Mouse (Mus musculus) lung, postnatal 0 days (tissue): Measurements from ENCODE around the gene Camk2n1. TPM values are rescaled to one million over a fixed set of nuclear protein-coding genes. Genes with fewer than 3 reads are reported as not detected.

Experiments
- ATAC-seq: fragments of 200-750 bp; cut with Nextera tagmentation; 2 replicates; pipeline ENCODE4 v1.8.0; 2017; ENCODE audit warnings: moderate library complexity
- DNase-seq: peaks from one replicate; pipeline ENCODE4 v3.0.0-alpha.2; 2016; ENCODE audit warnings: low spot score
- H3K27ac ChIP-seq: fragments of 300-500 bp; sonication (generic); 2 replicates; pipeline ENCODE4 v1.5.1; 2014; ENCODE audit warnings: antibody characterized with exemption, mild to moderate bottlenecking, low read length, mixed read lengths
- H3K27me3 ChIP-seq: fragments of 300-500 bp; sonication (generic); replicated peaks from 2 replicates; pipeline ENCODE4 v1.6.1; 2014; ENCODE audit warnings: low read length, mixed read lengths; ENCODE audit not compliant: insufficient read depth
- H3K36me3 ChIP-seq: fragments of 300-500 bp; sonication (generic); 2 replicates; pipeline ENCODE4 v1.6.1; 2014; ENCODE audit warnings: low read length, mixed read lengths; ENCODE audit not compliant: insufficient read depth
- H3K4me1 ChIP-seq: fragments of 300-500 bp; sonication (generic); 2 replicates; pipeline ENCODE4 v1.6.1; 2014; ENCODE audit warnings: antibody characterized with exemption, low read depth, low read length, mixed read lengths; ENCODE audit not compliant: insufficient read depth
- H3K4me2 ChIP-seq: fragments of 300-500 bp; sonication (generic); replicated peaks from 2 replicates; pipeline ENCODE4 v1.6.1; 2014; ENCODE audit warnings: low read depth, mild to moderate bottlenecking, low read length, moderate library complexity, mixed read lengths
- H3K4me3 ChIP-seq: fragments of 300-500 bp; sonication (generic); 2 replicates; pipeline ENCODE4 v1.5.1; 2014; ENCODE audit warnings: low read depth, low read length
- H3K9ac ChIP-seq: fragments of 300-500 bp; sonication (generic); replicated peaks from 2 replicates; pipeline ENCODE4 v1.6.1; 2014; ENCODE audit warnings: low read depth, mild to moderate bottlenecking
- H3K9me3 ChIP-seq: fragments of 300-500 bp; sonication (generic); 2 replicates; pipeline ENCODE4 v1.6.1; 2016; ENCODE audit warnings: low read length, mixed read lengths
- CTCF ChIP-seq: IDR thresholded peaks from 2 replicates; pipeline ENCODE4 v1.5.1; 2016; ENCODE audit warnings: antibody characterized with exemption, mild to moderate bottlenecking
- EP300 ChIP-seq: IDR thresholded peaks from 2 replicates; pipeline ENCODE4 v1.6.1; 2016; ENCODE audit warnings: antibody characterized with exemption, mild to moderate bottlenecking, control low read depth
- WGBS: fragments of 180-500 bp; shearing (Covaris S2); extraction: QIAGEN DNeasy Blood & Tissue Kit; methylation state at CpG from one replicate; pipeline ENCODE4 v1.1.7; 2014; 5-methylcytosine and 5-hydroxymethylcytosine counted together
- polyA plus RNA-seq: library from polyadenylated mRNA; unstranded; fragments of >200 nt; fragmentation: Nextera tagmentation; extraction: Ambion mirVana; gene quantifications from 2 replicates; pipeline ENCODE4 v1.2.1, GENCODE M21; 2015

Camk2n1 gene
- polyA plus RNA-seq: 10.9 and 12.7 TPM in 2 replicates

GRCm38 (mm10) chr4:138453753-138454570 lies at the start of gene Camk2n1:
Gene Camk2n1, plus strand, starts transcription at chr4:138454314.
- peak within 1 kb of the TSS; percentile 91 for H3K27ac ChIP-seq
- H3K36me3 ChIP-seq: no peaks in the 10 kb centered on the region
- ATAC-seq: peak; percentile 91
- no peaks in the 10 kb centered on the region; the same call in 1 of the 2 replicates for H3K27me3 ChIP-seq
- peak; percentile 94 for DNase-seq
- H3K9ac ChIP-seq: peak within 1 kb of the TSS; percentile 76
- TF ChIP-seq EP300 (peak; percentile 61), CTCF (no peak)
- H3K4me3 ChIP-seq: peak within 1 kb of the TSS; percentile 84
- no peaks in the 10 kb centered on the region for H3K9me3 ChIP-seq
- H3K4me2 ChIP-seq: peak within 1 kb of the TSS; percentile 87
- H3K4me1 ChIP-seq: peaks cover 9% of the 10 kb centered on the region
- 1% methylated on average over 26 of the region's 64 CpGs for WGBS

DNA sequence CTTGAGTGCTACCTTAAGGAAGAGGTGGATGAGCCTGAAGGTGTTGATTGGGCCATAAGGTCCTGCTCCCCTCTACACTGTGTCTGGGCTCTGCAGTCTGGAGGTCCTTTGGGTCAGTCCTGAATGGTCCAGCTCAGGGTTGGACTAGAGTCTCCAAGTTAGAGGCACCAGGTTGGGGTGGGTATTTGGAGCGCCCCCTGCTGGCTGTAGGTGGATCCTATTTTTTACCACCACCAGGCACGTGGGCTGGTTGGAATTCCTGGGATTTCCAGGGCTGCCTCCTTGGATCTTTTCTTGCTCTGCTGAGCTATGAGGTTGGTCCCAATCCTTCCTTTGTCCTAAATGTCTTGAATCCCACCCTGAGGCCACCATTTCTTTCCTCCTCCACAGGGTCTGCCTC lies 49.3 kb upstream of the Camk2n1 start:
- H3K27ac ChIP-seq: no peak overlapping the region
- no peaks in the 10 kb centered on the region for H3K4me1 ChIP-seq
- H3K4me2 ChIP-seq: no peak overlapping the region
- TF ChIP-seq CTCF (peak; percentile 70), EP300 (no peak)
- H3K27me3 ChIP-seq: 0 out of 2 replicates have a peak, but pooled peaks cover under 1% of the 10 kb centered on the region
- no peak overlapping the region for H3K4me3 ChIP-seq
- H3K36me3 ChIP-seq: no peaks in the 10 kb centered on the region
- no peak for ATAC-seq
- DNase-seq: peak; percentile 36
- H3K9ac ChIP-seq: no peak overlapping the region
- 3% methylated on average over 2 of the region's 2 CpGs for WGBS
- no peaks in the 10 kb centered on the region for H3K9me3 ChIP-seq

DNA sequence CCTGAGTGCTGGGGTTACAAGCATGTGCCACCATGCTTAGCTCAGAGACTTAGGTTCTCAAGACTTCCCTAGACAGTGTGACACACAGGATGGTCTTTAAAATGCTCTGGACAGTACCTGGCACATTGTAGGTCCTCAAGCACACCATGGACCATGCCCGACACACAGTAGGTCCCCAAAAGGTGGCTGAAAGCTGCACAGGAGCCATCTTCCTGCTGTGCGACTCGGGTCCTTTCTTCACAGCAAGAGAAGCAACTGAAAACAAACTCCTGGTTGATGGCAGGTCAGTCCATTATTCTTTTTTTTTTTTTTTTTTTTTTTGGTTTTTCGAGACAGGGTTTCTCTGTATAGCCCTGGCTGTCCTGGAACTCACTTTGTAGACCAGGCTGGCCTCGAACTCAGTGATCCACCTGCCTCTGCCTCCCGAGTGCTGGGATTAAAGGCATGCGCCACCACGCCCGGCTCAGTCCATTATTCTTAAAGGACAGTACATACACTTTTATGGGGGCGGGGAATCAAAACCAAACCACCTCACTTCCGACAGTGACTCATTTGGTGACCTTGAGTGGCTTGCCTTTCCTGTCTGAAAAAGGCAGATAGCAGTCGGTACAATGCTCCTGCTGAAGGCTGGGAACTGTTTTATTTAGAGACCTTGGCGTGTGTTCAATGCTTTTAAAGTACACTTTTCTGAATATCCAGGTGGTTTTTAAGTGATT lies 46.5 kb upstream of the Camk2n1 start:
- Histone ChIP-seq H3K36me3 (no peaks in the 10 kb centered on the region), H3K9me3 (no peaks in the 10 kb centered on the region), H3K4me2 (no peak overlapping the region), H3K4me3 (no peak overlapping the region), H3K9ac (no peak overlapping the region), H3K27me3 (no peaks in the 10 kb centered on the region), H3K4me1 (no peaks in the 10 kb centered on the region), H3K27ac (no peak overlapping the region)
- TF ChIP-seq CTCF: no peak
- peak; percentile 42; the same call in 1 of the 2 replicates for TF ChIP-seq EP300
- no peak for ATAC-seq
- 44% methylated on average over 11 of the region's 13 CpGs for WGBS
- peak; percentile 55 for DNase-seq

- Histone ChIP-seq H3K4me3 (no peak overlapping the region), H3K27ac (no peak overlapping the region), H3K4me2 (no peak overlapping the region), H3K27me3 (no peaks in the 10 kb centered on the region), H3K9ac (no peak overlapping the region), H3K36me3 (no peaks in the 10 kb centered on the region), H3K4me1 (no peaks in the 10 kb centered on the region), H3K9me3 (no peaks in the 10 kb centered on the region)
- ATAC-seq: no peak
- no peak for DNase-seq
- 12% methylated on average over 5 of the region's 5 CpGs for WGBS
- no peak for TF ChIP-seq CTCF
These were observed 43.1 kb upstream of the Camk2n1 start for GRCm38 (mm10) chr4:138411011-138411410.

DNA sequence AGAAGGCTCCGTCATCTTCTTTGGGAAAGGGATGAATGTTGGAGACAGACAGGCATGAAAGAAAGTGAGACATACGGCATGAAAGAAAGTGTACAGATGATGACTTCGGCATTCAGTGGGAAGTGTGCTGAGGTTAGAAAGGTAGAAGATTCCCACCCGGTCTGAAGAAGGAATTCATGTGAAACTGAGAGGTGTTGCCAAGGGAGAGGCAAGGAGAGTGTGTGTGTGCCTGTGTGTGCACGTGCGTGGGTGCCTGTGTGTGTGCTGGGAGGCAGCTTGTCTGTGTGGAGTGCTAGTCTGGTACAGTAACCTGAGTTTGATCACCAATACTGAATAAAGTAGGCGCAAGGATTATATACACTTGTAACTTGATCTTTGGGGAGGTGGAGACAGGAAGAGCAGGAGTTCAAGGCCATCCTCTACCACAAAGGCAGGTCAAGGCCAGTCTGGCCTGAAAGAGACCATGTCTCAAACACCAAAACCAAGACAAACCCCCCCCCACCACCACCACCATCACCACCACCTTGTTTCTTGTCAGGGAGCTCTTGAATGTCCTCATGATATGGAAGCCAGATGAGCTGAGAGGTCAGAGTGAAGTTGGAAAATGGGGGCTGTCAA lies 42.5 kb upstream of the Camk2n1 start:
- H3K27me3 ChIP-seq: no peaks in the 10 kb centered on the region
- no peak for ATAC-seq
- WGBS: 43% methylated on average over 7 of the region's 7 CpGs

GRCm38 (mm10) chr4:138414725-138415124 lies 39.4 kb upstream of the Camk2n1 start:
- H3K27me3 ChIP-seq: no peaks in the 10 kb centered on the region

More for the DNA sequence above, 42.5 kb upstream of the Camk2n1 start:
- no peak for TF ChIP-seq EP300
- TF ChIP-seq CTCF: no peak
- Histone ChIP-seq H3K36me3 (no peaks in the 10 kb centered on the region), H3K4me3 (no peak overlapping the region), H3K9me3 (peaks cover 2% of the 10 kb centered on the region; the same call in 1 of the 2 replicates), H3K27ac (no peak overlapping the region), H3K9ac (no peak overlapping the region), H3K4me2 (no peak overlapping the region), H3K4me1 (no peaks in the 10 kb centered on the region)
- DNase-seq: no peak

More at GRCm38 (mm10) chr4:138414725-138415124, 39.4 kb upstream of the Camk2n1 start:
- TF ChIP-seq CTCF: no peak
- TF ChIP-seq EP300: no peak
- DNase-seq: peak; percentile 19
- Histone ChIP-seq H3K36me3 (no peaks in the 10 kb centered on the region), H3K4me2 (no peak overlapping the region), H3K9ac (no peak overlapping the region), H3K4me3 (no peak overlapping the region), H3K4me1 (no peaks in the 10 kb centered on the region), H3K9me3 (peaks cover 5% of the 10 kb centered on the region; the same call in 1 of the 2 replicates), H3K27ac (no peak overlapping the region)
- peak; percentile 38 for ATAC-seq
- WGBS: 9% methylated on average over 6 of the region's 6 CpGs
